Mouse (Mus musculus) thymus, postnatal 36 days (tissue): ENCODE data around the gene Zfyve28.

Source experiments
- DNase-seq, 2 experiments: peaks; one replicate each; pipeline ENCODE4 v3.0.0; 2022; ENCODE audit warnings: mixed read lengths in 2 of 2

Gene Zfyve28

GRCm38 (mm10) chr5:34202006-34202405 is 86.2 kb downstream of the Zfyve28 start:
- no peak for DNase-seq

GRCm38 (mm10) chr5:34201396-34201795 is 86.9 kb downstream of the Zfyve28 start:
- DNase-seq: peak; percentile 46 to 60

- DNase-seq: peak; percentile 55 to 56
Measured at GRCm38 (mm10) chr5:34198615-34199014, 89.6 kb downstream of the Zfyve28 start.

GRCm38 (mm10) chr5:34197243-34197642 is 91.0 kb downstream of the Zfyve28 start:
- peak; percentile 39 to 48 for DNase-seq

GRCm38 (mm10) chr5:34196423-34196822 is 91.8 kb downstream of the Zfyve28 start:
- DNase-seq: peak; percentile 84 to 93

GRCm38 (mm10) chr5:34195786-34196185 is 92.5 kb downstream of the Zfyve28 start:
- peak; percentile 33 to 47 for DNase-seq

- DNase-seq: peak; percentile 55 to 59
Measured at GRCm38 (mm10) chr5:34194975-34195662, 93.1 kb downstream of the Zfyve28 start.

- DNase-seq: peak in 1 of 2 experiments; percentile 61
Measured at GRCm38 (mm10) chr5:34194426-34194825, 93.8 kb downstream of the Zfyve28 start.

- DNase-seq: peak in 1 of 2 experiments; percentile 40
Measured at GRCm38 (mm10) chr5:34191843-34192242, 96.4 kb downstream of the Zfyve28 start.

GRCm38 (mm10) chr5:34191021-34191420 is 97.2 kb downstream of the Zfyve28 start:
- DNase-seq: peak in 1 of 2 experiments; percentile 14

GRCm38 (mm10) chr5:34189521-34189920 is 98.7 kb downstream of the Zfyve28 start:
- DNase-seq: peak in 1 of 2 experiments; percentile 39

GRCm38 (mm10) chr5:34188856-34189255 is 99.4 kb downstream of the Zfyve28 start:
- peak in 1 of 2 experiments; percentile 30 for DNase-seq

- DNase-seq: peak; percentile 98 to 99
Measured at GRCm38 (mm10) chr5:34187601-34188316, 100.5 kb downstream of the Zfyve28 start, which contains the start of gene Mxd4. Gene Mxd4, minus strand, starts transcription at chr5:34187720.

- peak; percentile 48 to 72 for DNase-seq
Measured at GRCm38 (mm10) chr5:34186961-34187391, 101.3 kb downstream of the Zfyve28 start.

GRCm38 (mm10) chr5:34186391-34186790 is 101.9 kb downstream of the Zfyve28 start:
- peak in 1 of 2 experiments; percentile 31 for DNase-seq

GRCm38 (mm10) chr5:34185791-34186190 is 102.5 kb downstream of the Zfyve28 start:
- no peak for DNase-seq

GRCm38 (mm10) chr5:34185051-34185580 is 103.1 kb downstream of the Zfyve28 start:
- DNase-seq: peak in 1 of 2 experiments; percentile 1

- DNase-seq: no peak
Measured at GRCm38 (mm10) chr5:34183976-34184375, 104.3 kb downstream of the Zfyve28 start.

GRCm38 (mm10) chr5:34183156-34183880 is 104.9 kb downstream of the Zfyve28 start:
- DNase-seq: peak in 1 of 2 experiments; percentile 4

GRCm38 (mm10) chr5:34182486-34182885 is 105.8 kb downstream of the Zfyve28 start:
- DNase-seq: no peak

GRCm38 (mm10) chr5:34177821-34178220 is 110.4 kb downstream of the Zfyve28 start:
- DNase-seq: no peak

- DNase-seq: no peak
Measured at GRCm38 (mm10) chr5:34177091-34177490, 111.2 kb downstream of the Zfyve28 start.

GRCm38 (mm10) chr5:34176691-34177090 is 111.6 kb downstream of the Zfyve28 start:
- DNase-seq: peak in 1 of 2 experiments; percentile 1
